16 mouse cellular contexts compared by ENCODE assay signal in the genomic region with DNA sequence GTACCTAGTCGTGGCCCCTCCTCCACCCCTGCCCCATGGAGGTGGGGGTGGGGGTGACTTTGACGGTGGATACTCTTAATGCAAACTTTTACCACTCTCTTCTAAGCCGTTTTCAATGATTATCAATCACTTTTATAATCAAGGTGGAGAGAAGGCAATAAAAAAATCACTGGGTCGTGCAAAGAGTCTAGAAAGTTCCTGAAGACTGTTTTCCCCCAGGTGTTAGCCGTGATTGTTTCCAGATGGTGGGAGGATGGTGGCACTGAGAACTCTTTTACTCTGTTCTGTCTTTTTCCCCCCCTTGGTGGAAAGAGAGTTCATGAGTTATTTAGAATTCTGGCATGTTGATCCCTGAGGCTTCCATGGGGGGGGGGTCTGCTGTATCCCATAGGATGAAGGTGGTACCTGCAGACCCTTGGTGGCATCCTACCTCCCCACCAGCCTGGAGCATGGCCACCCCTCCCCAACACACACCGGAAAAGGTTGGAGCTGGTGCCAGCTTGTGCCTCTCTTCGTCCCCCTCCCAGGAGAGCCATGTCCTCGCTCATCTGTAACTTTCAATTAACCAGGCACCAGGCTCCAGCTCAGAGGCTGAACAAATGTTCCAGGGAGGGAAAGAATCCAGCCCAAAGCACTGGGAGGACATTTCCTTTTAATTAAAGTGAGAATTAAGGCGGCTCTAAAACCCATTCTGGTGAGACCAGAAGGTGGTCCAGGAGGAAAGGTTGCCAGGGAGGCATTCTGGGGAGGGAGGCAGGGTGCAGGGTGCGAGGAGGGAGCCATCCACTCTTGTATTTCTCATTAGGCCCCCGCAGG. TPM values are rescaled to one million over a fixed set of nuclear protein-coding genes. Genes with fewer than 3 reads are reported as not detected.
DNase-seq lines count a peak whose midpoint lies in the region; ATAC-seq lines count a peak whose summit lies in the region.
"Had no signal": no experiment of that assay in that cellular context is flagged by ENCODE, and none has a peak within 500 bp of the region (broad histone marks: within the 10 kb centered on the region; RNA-seq: fewer than 3 reads in every experiment).

No protein-coding gene starts in this region.

- H3K9ac ChIP-seq in forebrain, embryonic 14.5 days (ENCODE audit: low read length): no peak overlapping the region
- H3K9ac ChIP-seq in forebrain, embryonic 11.5 days (ENCODE audit: low read length): no peak overlapping the region
- H3K9ac ChIP-seq in midbrain, embryonic 13.5 days (replicated peaks): no peak overlapping the region
- H3K9ac ChIP-seq in midbrain, embryonic 11.5 days (ENCODE audit: low read length): no peak overlapping the region
- no peak overlapping the region for H3K9ac ChIP-seq in hindbrain, embryonic 16.5 days (ENCODE audit: low read depth, low read length)
- H3K9ac ChIP-seq in neural tube, embryonic 14.5 days (replicated peaks; ENCODE audit: low read depth, low read length): no peak overlapping the region
- H3K9ac ChIP-seq: embryonic facial prominence, embryonic 15.5 days; heart, embryonic 15.5 days; lung, embryonic 14.5 days had no signal

- H3K36me3 ChIP-seq in forebrain, embryonic 14.5 days (ENCODE audit: control insufficient read depth, insufficient read depth, low read length): no peaks in the 10 kb centered on the region
- no peaks in the 10 kb centered on the region for H3K36me3 ChIP-seq in forebrain, embryonic 11.5 days (ENCODE audit: control insufficient read depth, insufficient read depth, low read length)
- no peaks in the 10 kb centered on the region for H3K36me3 ChIP-seq in midbrain, embryonic 13.5 days
- H3K36me3 ChIP-seq in midbrain, embryonic 11.5 days (ENCODE audit: control insufficient read depth, insufficient read depth, low read length): no peaks in the 10 kb centered on the region
- H3K36me3 ChIP-seq in hindbrain, embryonic 16.5 days (ENCODE audit: control insufficient read depth, insufficient read depth, low read length): no peaks in the 10 kb centered on the region
- H3K36me3 ChIP-seq in neural tube, embryonic 14.5 days (ENCODE audit: control insufficient read depth, insufficient read depth, low read length): no peaks in the 10 kb centered on the region
- H3K36me3 ChIP-seq: embryonic facial prominence, embryonic 15.5 days; G1E; heart, embryonic 15.5 days had no signal

- no peaks in the 10 kb centered on the region for H3K27me3 ChIP-seq in forebrain, embryonic 14.5 days (replicated peaks; ENCODE audit: control insufficient read depth, insufficient read depth, low read length)
- no peaks in the 10 kb centered on the region for H3K27me3 ChIP-seq in forebrain, embryonic 11.5 days (ENCODE audit: control insufficient read depth, insufficient read depth, low read length)
- 0 out of 2 replicates have a peak, but pooled peaks cover 2% of the 10 kb centered on the region for H3K27me3 ChIP-seq in midbrain, embryonic 13.5 days
- no peaks in the 10 kb centered on the region for H3K27me3 ChIP-seq in midbrain, embryonic 11.5 days (ENCODE audit: control insufficient read depth, insufficient read depth, low read length)
- no peaks in the 10 kb centered on the region for H3K27me3 ChIP-seq in hindbrain, embryonic 16.5 days (replicated peaks; ENCODE audit: control insufficient read depth, insufficient read depth, low read length)
- no peaks in the 10 kb centered on the region for H3K27me3 ChIP-seq in neural tube, embryonic 14.5 days (ENCODE audit: control insufficient read depth, insufficient read depth, low read length)
- H3K27me3 ChIP-seq: embryonic facial prominence, embryonic 15.5 days; heart, embryonic 15.5 days had no signal

- WGBS in forebrain, embryonic 14.5 days: 59% methylated on average over 11 of the region's 11 CpGs
- 60% methylated on average over 11 of the region's 11 CpGs for WGBS in forebrain, embryonic 11.5 days
- WGBS in midbrain, embryonic 13.5 days: 60% methylated on average over 11 of the region's 11 CpGs
- WGBS in midbrain, embryonic 11.5 days: 65% methylated on average over 11 of the region's 11 CpGs
- 50% methylated on average over 11 of the region's 11 CpGs for WGBS in hindbrain, embryonic 16.5 days
- 30% methylated on average over 11 of the region's 11 CpGs for WGBS in neural tube, embryonic 14.5 days

- DNase-seq in forebrain, embryonic 14.5 days (ENCODE audit: low spot score): peak; percentile 44
- DNase-seq in forebrain, embryonic 11.5 days (ENCODE audit: low spot score): no peak
- no peak for DNase-seq in midbrain, embryonic 11.5 days (ENCODE audit: low spot score, missing footprints)
- DNase-seq in urinary bladder, postnatal 36 days (ENCODE audit: low spot score in 2 of 2): no peak
- no peak for DNase-seq in thymus, postnatal 36 days
- DNase-seq: adrenal gland, postnatal 10 days; cerebellum, adult 9-10 months; liver; lung, embryonic 14.5 days had no signal

- no peaks in the 10 kb centered on the region for H3K4me1 ChIP-seq in forebrain, embryonic 14.5 days (ENCODE audit: control insufficient read depth, insufficient read depth, low read length)
- H3K4me1 ChIP-seq in forebrain, embryonic 11.5 days (replicated peaks; ENCODE audit: control insufficient read depth, insufficient read depth, low read length): no peaks in the 10 kb centered on the region
- H3K4me1 ChIP-seq in midbrain, embryonic 13.5 days (replicated peaks): peaks cover 18% of the 10 kb centered on the region
- no peaks in the 10 kb centered on the region for H3K4me1 ChIP-seq in midbrain, embryonic 11.5 days (ENCODE audit: control insufficient read depth, insufficient read depth, low read length)
- H3K4me1 ChIP-seq in hindbrain, embryonic 16.5 days (ENCODE audit: control insufficient read depth, insufficient read depth, low read depth, low read length): peaks cover 8% of the 10 kb centered on the region
- peaks cover 10% of the 10 kb centered on the region for H3K4me1 ChIP-seq in neural tube, embryonic 14.5 days (ENCODE audit: control insufficient read depth, insufficient read depth, low read length)

- no peak overlapping the region for H3K4me3 ChIP-seq in forebrain, embryonic 14.5 days (ENCODE audit: low read depth, low read length)
- H3K4me3 ChIP-seq in forebrain, embryonic 11.5 days (ENCODE audit: low read depth, low read length): no peak overlapping the region
- no peak overlapping the region for H3K4me3 ChIP-seq in midbrain, embryonic 13.5 days (replicated peaks)
- no peak overlapping the region for H3K4me3 ChIP-seq in midbrain, embryonic 11.5 days (ENCODE audit: low read depth, low read length)
- H3K4me3 ChIP-seq in hindbrain, embryonic 16.5 days (ENCODE audit: low read length): no peak overlapping the region
- H3K4me3 ChIP-seq in neural tube, embryonic 14.5 days (ENCODE audit: low read depth, low read length): no peak overlapping the region
- H3K4me3 ChIP-seq: embryonic facial prominence, embryonic 15.5 days; heart, embryonic 15.5 days had no signal

- H3K4me2 ChIP-seq in forebrain, embryonic 14.5 days (ENCODE audit: low read length): no peak overlapping the region
- no peak overlapping the region for H3K4me2 ChIP-seq in forebrain, embryonic 11.5 days (ENCODE audit: low read depth, low read length, severe bottlenecking)
- H3K4me2 ChIP-seq in midbrain, embryonic 13.5 days (replicated peaks): no peak overlapping the region
- H3K4me2 ChIP-seq in midbrain, embryonic 11.5 days: no peak overlapping the region
- H3K4me2 ChIP-seq in hindbrain, embryonic 16.5 days (ENCODE audit: low read length): no peak overlapping the region
- no peak overlapping the region for H3K4me2 ChIP-seq in neural tube, embryonic 14.5 days (ENCODE audit: low read depth, low read length)
- H3K4me2 ChIP-seq: embryonic facial prominence, embryonic 15.5 days; heart, embryonic 15.5 days; lung, embryonic 14.5 days had no signal

- H3K27ac ChIP-seq in forebrain, embryonic 14.5 days (ENCODE audit: low read depth, low read length): 0 out of 2 replicates have a peak overlapping the region, but pooled peaks have one; percentile 5
- H3K27ac ChIP-seq in forebrain, embryonic 11.5 days (ENCODE audit: low read depth, low read length): no peak overlapping the region
- no peak overlapping the region; the same call in 1 of the 2 replicates for H3K27ac ChIP-seq in midbrain, embryonic 13.5 days
- H3K27ac ChIP-seq in midbrain, embryonic 11.5 days (ENCODE audit: low read depth, low read length): no peak overlapping the region
- H3K27ac ChIP-seq in hindbrain, embryonic 16.5 days (ENCODE audit: low read depth, low read length): peak overlapping the region; percentile 46
- H3K27ac ChIP-seq in neural tube, embryonic 14.5 days (ENCODE audit: low read depth, low read length): peak overlapping the region; percentile 44
- H3K27ac ChIP-seq: embryonic facial prominence, embryonic 15.5 days; heart, embryonic 15.5 days had no signal

- 0 out of 2 replicates have a peak, but pooled peaks have one; percentile 4 for ATAC-seq in forebrain, embryonic 14.5 days
- ATAC-seq in forebrain, embryonic 11.5 days (replicated peaks; ENCODE audit: low FRiP score): no peak
- peak; percentile 44 for ATAC-seq in midbrain, embryonic 13.5 days
- ATAC-seq in midbrain, embryonic 11.5 days (ENCODE audit: low FRiP score): no peak
- peak; percentile 64 for ATAC-seq in hindbrain, embryonic 16.5 days
- ATAC-seq in neural tube, embryonic 14.5 days (ENCODE audit: low read depth): peak; percentile 76
- ATAC-seq: inflammation-experienced regulatory T-cells, adult 6 months had no signal

- H3K9me3 ChIP-seq in forebrain, embryonic 14.5 days (replicated peaks; ENCODE audit: control insufficient read depth, low read length): no peaks in the 10 kb centered on the region
- H3K9me3 ChIP-seq in forebrain, embryonic 11.5 days (ENCODE audit: control insufficient read depth, low read length): no peaks in the 10 kb centered on the region
- H3K9me3 ChIP-seq in midbrain, embryonic 13.5 days: no peaks in the 10 kb centered on the region
- H3K9me3 ChIP-seq in midbrain, embryonic 11.5 days (ENCODE audit: control insufficient read depth, low read length): no peaks in the 10 kb centered on the region
- no peaks in the 10 kb centered on the region for H3K9me3 ChIP-seq in hindbrain, embryonic 16.5 days (ENCODE audit: control insufficient read depth, low read length)
- H3K9me3 ChIP-seq in neural tube, embryonic 14.5 days (ENCODE audit: control insufficient read depth, low read length): no peaks in the 10 kb centered on the region
- H3K9me3 ChIP-seq: embryonic facial prominence, embryonic 15.5 days; heart, embryonic 15.5 days had no signal

RNA-seq across cellular contexts. Expression of gene Slc6a1, which starts 53.9 kb away (rescaled TPM):
- 74.0 and 95.1 TPM in 2 replicates for polyA plus RNA-seq in forebrain, embryonic 14.5 days (2014; fragmentation: Nextera tagmentation; extraction: Ambion mirVana)
- 22.0 and 26.1 TPM in 2 replicates for polyA plus RNA-seq in forebrain, embryonic 11.5 days (2014; fragmentation: Nextera tagmentation; extraction: Ambion mirVana)
- polyA plus RNA-seq in midbrain, embryonic 13.5 days (2015; fragmentation: Nextera tagmentation; extraction: Ambion mirVana): 85.6 and 88.9 TPM in 2 replicates
- 13.3 and 16.5 TPM in 2 replicates for polyA plus RNA-seq in midbrain, embryonic 11.5 days (2014; fragmentation: Nextera tagmentation; extraction: Ambion mirVana)
- polyA plus RNA-seq in hindbrain, embryonic 16.5 days (2015; fragmentation: Nextera tagmentation; extraction: Ambion mirVana): 166 and 172 TPM in 2 replicates
- 122 and 156 TPM in 2 replicates for polyA plus RNA-seq in neural tube, embryonic 14.5 days (2014; fragmentation: Nextera tagmentation; extraction: Ambion mirVana)
- polyA plus RNA-seq: G1E; lung, embryonic 14.5 days had no signal

Comparison
In these comparisons a context has a peak if more than half of its experiments do, and no peak if none do; other contexts are left out.
1. ATAC-seq: peak in forebrain, embryonic 14.5 days (single experiment), midbrain, embryonic 13.5 days (single experiment), hindbrain, embryonic 16.5 days (single experiment) and neural tube, embryonic 14.5 days (single experiment); none in forebrain, embryonic 11.5 days (single experiment) and midbrain, embryonic 11.5 days (single experiment).
2. H3K27ac ChIP-seq: peak in forebrain, embryonic 14.5 days (single experiment), hindbrain, embryonic 16.5 days (single experiment) and neural tube, embryonic 14.5 days (single experiment); none in forebrain, embryonic 11.5 days (single experiment), midbrain, embryonic 13.5 days (single experiment) and midbrain, embryonic 11.5 days (single experiment).